Mouse (Mus musculus): ENCODE data around the gene Ccnf.

Ccnf gene

DNA sequence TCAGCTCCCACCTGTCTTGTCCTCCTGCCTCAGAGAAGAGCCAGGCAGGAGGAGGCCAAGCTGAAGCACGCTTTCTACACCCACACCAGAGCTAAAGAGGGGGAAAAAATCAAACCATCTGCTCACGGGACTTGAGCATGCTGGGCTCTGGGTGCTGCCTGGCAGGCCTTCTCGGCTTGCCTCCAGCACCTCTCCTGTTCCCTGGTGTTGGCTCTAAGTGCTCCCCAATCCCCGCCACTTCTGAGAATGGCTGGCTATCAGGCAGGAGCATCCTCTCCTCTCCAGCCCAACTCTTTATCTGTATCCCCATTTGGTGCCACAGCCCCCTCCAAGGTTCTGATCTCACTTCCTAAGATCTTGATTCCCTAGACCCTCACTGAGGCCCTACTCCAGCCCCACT lies 52.0 kb downstream of the Ccnf start:
- CTCF ChIA-PET, result interaction anchor here (0.5 to 1.3 kb wide), 7 partner anchors 12 to 153 kb away, joined by 3 to 8 read pairs (median 3); partner anchors contain the start of genes Abca3 (in 1 of the 4) and Tedc2 (in 1 of the 4)
- POLR2A ChIA-PET, result interaction anchor here (0.6 to 18.4 kb wide), 38 partner anchors 8 to 433 kb away, joined by 3 to 342 read pairs (median 5); partner anchors contain the start of genes Ccnf (in 3 of the 4), Ntn3 (in 3 of the 4), Amdhd2 (in 2 of the 4) and Atp6v0c (in 2 of the 4)

DNA sequence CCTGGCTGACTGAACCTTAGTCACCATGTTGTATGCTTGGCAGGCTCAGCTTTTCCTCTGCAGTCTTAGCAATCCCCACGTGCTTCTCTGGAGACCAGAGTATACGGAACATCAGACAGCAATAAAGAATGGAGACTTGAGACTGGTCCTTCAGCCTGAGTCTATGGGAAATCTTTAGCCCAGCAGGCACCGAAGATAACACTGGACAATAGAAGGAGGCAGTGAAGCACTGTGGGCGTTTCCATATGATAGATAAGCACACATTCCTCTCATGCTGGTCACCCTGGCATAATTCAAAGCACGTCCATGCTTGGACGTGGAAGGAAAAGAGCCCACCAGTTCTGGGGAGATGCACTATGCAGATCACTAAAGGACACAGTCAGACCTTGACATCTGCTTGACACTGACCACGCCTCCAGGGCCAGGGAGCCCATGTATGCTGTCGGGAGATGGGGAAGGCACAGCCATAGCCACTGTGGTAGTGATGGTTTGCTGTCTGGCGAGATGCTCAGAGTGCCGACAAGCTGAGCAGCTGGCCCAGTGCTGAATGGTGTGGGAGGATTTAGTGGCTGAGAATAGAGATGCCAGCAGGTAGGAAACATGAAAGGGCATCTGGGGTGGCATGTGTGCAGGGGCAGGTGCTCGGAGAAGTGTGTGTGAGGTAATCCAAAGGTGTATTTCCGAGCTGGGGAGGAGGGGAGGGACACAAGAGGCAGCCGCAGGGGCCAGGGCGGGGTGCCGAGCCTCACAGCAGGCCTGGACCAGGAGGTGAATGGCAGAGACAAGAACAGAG lies 54.1 kb downstream of the Ccnf start:
- ChIA-PET POLR2A (interaction anchor here in 2 of 4 experiments (1.4 to 18.4 kb wide), 9 partner anchors 10 to 33 kb away, joined by 3 to 342 read pairs (median 10); partner anchors contain the start of genes Amdhd2 (in 2 of the 2), Atp6v0c (in 2 of the 2), Tedc2 (in 2 of the 2) and Ntn3 (in 1 of the 2)), CTCF (no interaction called here)

DNA sequence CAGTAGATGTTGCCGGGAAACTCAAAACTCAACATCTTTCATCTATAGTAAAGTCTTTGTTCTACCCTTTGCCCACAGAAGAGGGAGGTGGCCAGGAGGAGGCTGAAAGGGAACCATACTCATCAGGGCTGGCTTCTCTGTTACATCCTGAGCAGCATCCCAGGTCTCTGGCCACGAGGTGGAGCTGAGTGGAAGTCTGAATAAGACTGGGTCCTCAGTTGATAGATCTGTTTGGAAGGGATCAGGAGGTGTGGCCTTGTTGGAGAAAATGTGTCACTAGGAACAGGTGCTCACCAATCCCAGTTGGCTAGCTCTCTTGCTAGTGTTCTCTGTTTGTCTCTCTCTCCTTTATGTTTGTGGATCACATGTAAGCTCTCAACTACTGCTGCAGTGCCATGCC lies 55.9 kb downstream of the Ccnf start:
- POLR2A ChIA-PET, result interaction anchor here (0.6 to 2.9 kb wide), 13 partner anchors 8 to 260 kb away, joined by 3 to 10 read pairs (median 5); partner anchors contain the start of genes Tedc2 (in 2 of the 4), Ntn3 (in 1 of the 4) and Rnps1 (in 1 of the 4)
- CTCF ChIA-PET, result interaction anchor here in 1 of 4 experiments (0.7 to 1.2 kb wide), 3 partner anchors 11 to 22 kb away, joined by 3 to 4 read pairs (median 3); no protein-coding TSS in a partner anchor

DNA sequence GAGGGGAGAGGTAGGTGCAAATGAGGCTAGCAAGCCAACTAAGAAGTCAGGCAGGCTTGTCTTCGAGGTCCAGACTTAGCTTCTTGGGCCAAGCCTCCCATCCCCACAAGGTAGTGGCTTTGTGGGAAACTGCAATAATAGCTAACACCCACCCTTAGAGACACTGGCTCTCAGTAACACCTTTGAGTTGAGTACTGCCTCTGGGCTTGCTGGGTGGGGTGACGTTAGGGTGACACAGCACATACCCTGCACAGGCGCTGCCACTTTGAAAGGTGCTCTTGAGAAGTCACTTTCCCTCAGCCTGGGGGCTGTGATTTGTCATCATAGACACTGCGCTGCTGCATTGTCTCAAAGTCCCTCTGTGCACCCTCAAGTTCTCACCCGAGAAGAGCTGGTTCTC lies 57.5 kb downstream of the Ccnf start:
- POLR2A ChIA-PET, result interaction anchor here (0.5 to 3.6 kb wide), 38 partner anchors 8 to 334 kb away, joined by 3 to 24 read pairs (median 4); partner anchors contain the start of genes Tedc2 (in 3 of the 4), Ccnf (in 2 of the 4), Ntn3 (in 2 of the 4) and Amdhd2 (in 1 of the 4)

DNA sequence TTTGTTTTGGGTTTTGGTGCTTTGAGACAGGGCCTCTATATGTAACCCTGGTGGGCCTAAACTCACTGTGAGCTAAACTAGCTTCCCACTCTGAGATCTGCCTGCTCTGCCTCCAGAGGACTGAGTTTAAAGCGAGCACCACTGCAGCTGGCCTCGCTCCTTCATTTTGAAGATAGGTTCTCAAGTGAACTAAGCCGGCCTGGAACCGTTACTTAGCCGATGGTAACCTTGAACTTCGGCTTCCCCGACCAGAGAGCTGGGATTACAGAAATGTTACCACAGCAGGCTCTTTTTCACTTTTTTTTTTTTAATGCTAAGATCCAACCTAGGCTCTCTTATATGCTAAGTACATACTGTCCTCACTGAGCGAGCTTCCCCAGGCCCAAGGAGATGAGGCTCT lies 58.0 kb downstream of the Ccnf start:
- ChIA-PET CTCF (interaction anchor here in 2 of 4 experiments (0.6 to 1.6 kb wide), 5 partner anchors 9 to 20 kb away, joined by 3 to 7 read pairs (median 4); no protein-coding TSS in a partner anchor), POLR2A (interaction anchor here (0.7 to 3.6 kb wide), 33 partner anchors 9 to 361 kb away, joined by 3 to 24 read pairs (median 4); partner anchors contain the start of genes Tedc2 (in 3 of the 4), Ccnf (in 2 of the 4), Amdhd2 (in 1 of the 4) and Atp6v0c (in 1 of the 4))

More for the DNA sequence above, 57.5 kb downstream of the Ccnf start:
- CTCF ChIA-PET, result interaction anchor here in 3 of 4 experiments (0.6 to 1.6 kb wide), 7 partner anchors 9 to 25 kb away, joined by 3 to 7 read pairs (median 4); no protein-coding TSS in a partner anchor

DNA sequence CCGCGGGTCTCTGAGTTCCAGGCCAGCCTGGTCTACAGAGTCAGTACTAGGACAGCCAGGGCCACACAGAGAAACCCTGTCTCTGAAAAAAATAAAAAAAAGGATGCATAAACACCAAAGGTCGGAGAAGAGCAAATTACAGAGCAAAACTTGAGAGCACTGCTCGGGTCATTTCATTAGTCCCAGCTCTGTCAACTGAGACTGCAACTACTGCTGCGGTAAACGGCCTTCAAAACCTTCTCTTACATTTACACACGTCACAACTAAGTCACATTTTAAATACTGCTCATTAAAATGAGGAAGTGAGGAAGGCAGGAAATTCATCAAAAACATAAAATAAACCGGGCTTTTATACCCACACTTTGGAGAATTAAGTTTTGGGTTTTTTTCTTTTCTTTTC lies 58.4 kb downstream of the Ccnf start:
- ChIA-PET POLR2A (interaction anchor here in 3 of 4 experiments (0.7 to 3.6 kb wide), 22 partner anchors 9 to 360 kb away, joined by 3 to 24 read pairs (median 4); partner anchors contain the start of genes Tedc2 (in 3 of the 3), Ccnf (in 2 of the 3), Atp6v0c (in 1 of the 3) and Ntn3 (in 1 of the 3)), CTCF (interaction anchor here in 2 of 4 experiments (0.6 to 1.6 kb wide), 3 partner anchors 10 to 19 kb away, joined by 3 to 7 read pairs (median 4); no protein-coding TSS in a partner anchor)

DNA sequence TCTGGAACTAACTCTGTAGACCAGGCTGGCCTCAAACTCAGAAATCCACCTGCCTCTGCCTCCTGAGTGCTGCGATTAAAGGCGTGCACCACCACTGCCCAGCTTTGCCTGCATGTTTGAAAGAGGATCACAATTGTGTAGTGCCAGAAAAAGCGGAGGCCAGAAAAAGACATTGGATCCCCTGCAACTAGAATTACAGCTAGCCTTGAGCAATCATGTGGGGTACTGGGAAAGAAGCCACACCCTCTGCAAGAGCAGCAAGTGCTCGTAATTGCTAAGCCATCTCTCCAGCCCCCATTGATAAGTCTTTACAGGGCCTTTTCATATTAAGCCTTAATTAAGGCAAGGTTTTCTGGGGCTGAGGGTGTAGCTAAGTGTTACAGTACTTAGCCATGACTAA lies 59.8 kb downstream of the Ccnf start:
- CTCF ChIA-PET, result no interaction called here
- POLR2A ChIA-PET, result interaction anchor here in 2 of 4 experiments (0.5 to 3.6 kb wide), 7 partner anchors 8 to 156 kb away, joined by 3 to 24 read pairs (median 5); partner anchors contain the start of genes Pdpk1 (in 1 of the 2) and Tedc2 (in 1 of the 2)

DNA sequence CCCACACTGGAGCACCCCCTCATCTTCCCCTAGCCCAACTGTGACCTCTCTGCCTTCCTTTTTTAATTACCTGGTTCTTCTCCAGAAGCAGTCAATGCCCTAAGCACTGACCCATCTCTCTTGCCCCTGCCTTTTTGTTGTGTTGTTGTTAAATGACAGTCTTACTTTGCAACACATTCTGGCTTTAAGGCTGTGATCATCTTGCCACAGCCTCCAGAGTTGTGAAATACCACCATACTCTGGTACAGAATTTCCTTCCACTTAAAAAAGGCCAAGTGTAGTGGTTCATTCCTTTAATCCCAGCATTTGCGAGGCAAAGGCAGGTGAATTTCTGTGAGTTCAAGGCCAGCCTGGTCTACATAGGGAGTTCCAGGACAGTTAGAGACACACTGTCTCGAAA lies 60.4 kb downstream of the Ccnf start:
- CTCF ChIA-PET, result no interaction called here
- POLR2A ChIA-PET, result interaction anchor here in 2 of 4 experiments (1.0 to 3.6 kb wide), 9 partner anchors 11 to 28 kb away, joined by 3 to 24 read pairs (median 5); partner anchors contain the start of genes Atp6v0c (in 1 of the 2) and Tbc1d24 (in 1 of the 2)

DNA sequence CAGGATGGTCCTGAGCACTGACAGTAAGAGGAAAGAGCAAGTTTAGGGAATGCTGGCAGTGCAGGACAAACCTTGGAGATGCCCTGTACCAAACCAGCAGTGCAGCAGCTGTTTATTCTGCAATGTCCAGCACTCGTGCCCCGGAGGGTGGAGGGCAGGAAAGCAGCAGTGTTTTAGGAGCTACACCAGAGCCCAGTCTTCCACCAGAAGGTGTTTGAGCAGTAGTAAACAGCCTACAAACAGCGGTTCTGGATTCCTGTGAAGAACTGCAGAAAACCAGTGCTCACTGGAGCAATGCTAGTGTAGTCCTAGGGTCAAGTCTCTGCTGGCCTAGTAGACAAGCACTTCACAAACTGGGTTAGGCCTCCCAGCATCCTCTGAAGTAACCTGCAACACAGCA lies 77.0 kb downstream of the Ccnf start:
- CTCF ChIA-PET, result interaction anchor here in 3 of 4 experiments (0.6 to 2.0 kb wide), 12 partner anchors 8 to 77 kb away, joined by 3 to 7 read pairs (median 5); partner anchors contain the start of genes Amdhd2 (in 1 of the 3), Ccnf (in 1 of the 3) and Pdpk1 (in 1 of the 3)
- POLR2A ChIA-PET, result interaction anchor here in 3 of 4 experiments (0.5 to 14.6 kb wide), 21 partner anchors 8 to 253 kb away, joined by 3 to 228 read pairs (median 6); partner anchors contain the start of genes Tedc2 (in 3 of the 3), Ccnf (in 2 of the 3), Ntn3 (in 2 of the 3) and Amdhd2 (in 1 of the 3)

DNA sequence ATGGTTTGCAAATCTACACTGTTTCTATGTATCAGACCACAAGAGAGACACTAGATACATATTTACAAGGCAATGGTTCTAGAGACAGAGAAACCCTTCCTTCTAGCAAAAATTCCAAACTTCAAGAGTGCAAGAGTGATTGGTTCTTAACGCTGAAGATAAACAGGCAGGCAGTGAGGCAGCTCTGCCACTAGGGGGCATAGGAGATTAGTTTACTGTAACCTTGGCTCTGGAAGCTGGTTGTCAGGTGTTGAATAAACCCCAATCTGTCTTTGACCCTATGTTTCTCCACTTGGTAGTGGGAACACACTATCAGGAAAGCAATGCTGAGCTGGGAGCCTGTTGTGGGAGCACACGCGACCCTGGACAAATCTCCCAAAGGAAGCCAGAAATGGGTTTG lies 77.9 kb downstream of the Ccnf start:
- ChIA-PET CTCF (interaction anchor here (0.6 to 2.0 kb wide), 40 partner anchors 9 to 205 kb away, joined by 3 to 7 read pairs (median 4); partner anchors contain the start of genes Ccnf (in 2 of the 4), Abca3 (in 1 of the 4), Amdhd2 (in 1 of the 4) and Pdpk1 (in 1 of the 4)), POLR2A (interaction anchor here (0.6 to 14.6 kb wide), 33 partner anchors 8 to 254 kb away, joined by 3 to 228 read pairs (median 4); partner anchors contain the start of genes Tedc2 (in 4 of the 4), Ccnf (in 3 of the 4), Ntn3 (in 2 of the 4) and Amdhd2 (in 1 of the 4))

All from embryonic stem cell, embryonic (primary cell).